Comparison of ENCODE assay signal across 13 mouse cellular contexts in the genomic region with DNA sequence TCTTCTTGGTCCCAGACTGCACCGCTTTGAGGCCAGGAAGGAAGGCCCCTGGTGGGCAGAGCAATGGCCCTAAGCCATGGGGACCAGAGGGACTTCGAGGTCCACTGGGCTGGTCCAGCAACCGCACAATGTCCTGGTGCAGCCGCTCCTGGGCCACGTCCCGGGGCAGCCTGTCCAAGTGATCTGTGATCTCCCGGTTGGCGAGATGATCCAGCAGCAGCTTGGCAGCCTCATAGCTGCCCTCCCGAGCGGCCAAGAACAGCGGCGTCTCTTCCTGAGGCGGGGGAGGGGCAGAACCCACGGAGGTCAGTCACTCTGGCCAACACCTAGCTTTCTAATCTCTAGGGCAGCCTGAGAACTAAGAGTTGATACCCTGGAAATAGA. TPM values are rescaled to one million over a fixed set of nuclear protein-coding genes. Genes with fewer than 3 reads are reported as not detected.
DNase-seq lines count a peak whose midpoint lies in the region; ATAC-seq and TF ChIP-seq lines count a peak whose summit lies in the region.
"Had no signal": no experiment of that assay in that cellular context is flagged by ENCODE, and none has a peak within 500 bp of the region (broad histone marks: within the 10 kb centered on the region; RNA-seq: fewer than 3 reads in every experiment).

No protein-coding gene starts in this region.

- intact Hi-C loops in heart, adult 2 months (cut with DNase I) = no loop called here

- no peak overlapping the region for H3K4me2 ChIP-seq in forebrain, embryonic 16.5 days (ENCODE audit: low read length)
- no peak overlapping the region for H3K4me2 ChIP-seq in forebrain, embryonic 11.5 days (ENCODE audit: low read depth, low read length, severe bottlenecking)
- H3K4me2 ChIP-seq: embryonic facial prominence, embryonic 13.5 days; lung, embryonic 14.5 days had no signal

- H3K4me1 ChIP-seq in heart, adult 2 months (ENCODE audit: control insufficient read depth, insufficient read depth, low read length) = peaks cover 14% of the 10 kb centered on the region
- peaks cover 21% of the 10 kb centered on the region for H3K4me1 ChIP-seq in forebrain, embryonic 16.5 days (replicated peaks; ENCODE audit: control insufficient read depth, insufficient read depth, low read length)
- H3K4me1 ChIP-seq in forebrain, embryonic 11.5 days (replicated peaks; ENCODE audit: control insufficient read depth, insufficient read depth, low read length) = 0 out of 2 replicates have a peak, but pooled peaks cover 2% of the 10 kb centered on the region

- H3K79me2 ChIP-seq in heart, adult 2 months (replicated peaks; ENCODE audit: control insufficient read depth, insufficient read depth, low read length) = no peaks in the 10 kb centered on the region

- no peak for ATAC-seq in forebrain, embryonic 16.5 days
- ATAC-seq in forebrain, embryonic 11.5 days (replicated peaks; ENCODE audit: low FRiP score) = no peak
- ATAC-seq: CD4-positive, CD25-positive, alpha-beta regulatory T cell, adult 4 months; hindbrain, postnatal 0 days had no signal

- peak overlapping the region; percentile 53 for H3K9ac ChIP-seq in heart, adult 2 months (ENCODE audit: low read depth, low read length)
- no peak overlapping the region for H3K9ac ChIP-seq in forebrain, embryonic 16.5 days (replicated peaks; ENCODE audit: low read depth, low read length)
- H3K9ac ChIP-seq in forebrain, embryonic 11.5 days (ENCODE audit: low read length) = no peak overlapping the region
- H3K9ac ChIP-seq: embryonic facial prominence, embryonic 13.5 days; lung, embryonic 14.5 days had no signal

- H3K27ac ChIP-seq in layer of hippocampus, adult 2 months = peak overlapping the region; percentile 67
- H3K27ac ChIP-seq in heart, adult 2 months = peak overlapping the region; percentile 94
- no peak overlapping the region for H3K27ac ChIP-seq in forebrain, embryonic 16.5 days (ENCODE audit: low read length)
- no peak overlapping the region for H3K27ac ChIP-seq in forebrain, embryonic 11.5 days (ENCODE audit: low read depth, low read length)
- H3K27ac ChIP-seq: embryonic facial prominence, embryonic 13.5 days; hindbrain, postnatal 0 days had no signal

- WGBS in heart, adult 2 months = 15% methylated on average over 14 of the region's 14 CpGs
- WGBS in forebrain, embryonic 16.5 days = 83% methylated on average over 14 of the region's 14 CpGs
- WGBS in forebrain, embryonic 11.5 days = 81% methylated on average over 14 of the region's 14 CpGs

- peaks cover 6% of the 10 kb centered on the region for H3K36me3 ChIP-seq in heart, adult 2 months (ENCODE audit: control insufficient read depth, insufficient read depth, low read length)
- H3K36me3 ChIP-seq in forebrain, embryonic 16.5 days (ENCODE audit: control insufficient read depth, insufficient read depth) = no peaks in the 10 kb centered on the region
- H3K36me3 ChIP-seq in forebrain, embryonic 11.5 days (ENCODE audit: control insufficient read depth, insufficient read depth, low read length) = peaks cover 18% of the 10 kb centered on the region

- no peaks in the 10 kb centered on the region for H3K27me3 ChIP-seq in heart, adult 2 months (ENCODE audit: control insufficient read depth, insufficient read depth, low read length)
- H3K27me3 ChIP-seq in forebrain, embryonic 16.5 days (replicated peaks; ENCODE audit: control insufficient read depth, insufficient read depth, low read length) = no peaks in the 10 kb centered on the region
- no peaks in the 10 kb centered on the region for H3K27me3 ChIP-seq in forebrain, embryonic 11.5 days (ENCODE audit: control insufficient read depth, insufficient read depth, low read length)
- H3K27me3 ChIP-seq: embryonic facial prominence, embryonic 13.5 days had no signal

- no peak overlapping the region for H3K4me3 ChIP-seq in layer of hippocampus, adult 2 months
- H3K4me3 ChIP-seq in heart, adult 2 months = peak overlapping the region; percentile 40
- H3K4me3 ChIP-seq in forebrain, embryonic 16.5 days (replicated peaks; ENCODE audit: low read length) = no peak overlapping the region
- H3K4me3 ChIP-seq in forebrain, embryonic 11.5 days (ENCODE audit: low read depth, low read length) = no peak overlapping the region
- H3K4me3 ChIP-seq: embryonic facial prominence, embryonic 13.5 days had no signal

- TF ChIP-seq EP300 in heart, adult 2 months (IDR thresholded peaks at IDR 0.05; ENCODE audit: insufficient read depth, low read depth, low read length) = peak; percentile 75; the same call in 1 of the 2 replicates

- no peak for TF ChIP-seq CTCF in layer of hippocampus, adult 2 months (conservative IDR thresholded peaks at IDR 0.05)
- TF ChIP-seq CTCF in heart, adult 2 months (IDR thresholded peaks at IDR 0.05) = no peak

- DNase-seq in layer of hippocampus, adult 2 months (ENCODE audit: low spot score in 2 of 2) = no peak
- DNase-seq in layer of hippocampus, postnatal 36 days = no peak
- DNase-seq in adrenal gland, postnatal 25 days = peak; percentile 67
- DNase-seq in heart, adult 2 months = peak in 1 of 2 experiments; percentile 88
- peak; percentile 65 for DNase-seq in kidney, postnatal 10 days
- DNase-seq in Muller cell, postnatal 12 days (ENCODE audit: inconsistent ontology term) = no peak
- DNase-seq in forebrain, embryonic 11.5 days (ENCODE audit: low spot score) = no peak
- DNase-seq: cerebellum, adult 11 months; lung, embryonic 14.5 days had no signal

- TF ChIP-seq POLR2A in heart, adult 2 months (IDR thresholded peaks at IDR 0.05; ENCODE audit: insufficient read depth, low read depth, low read length) = peak; percentile 25; the same call in 1 of the 2 replicates

- H3K9me3 ChIP-seq in forebrain, embryonic 16.5 days (ENCODE audit: control insufficient read depth, low read length) = no peaks in the 10 kb centered on the region
- H3K9me3 ChIP-seq in forebrain, embryonic 11.5 days (ENCODE audit: control insufficient read depth, low read length) = no peaks in the 10 kb centered on the region
- H3K9me3 ChIP-seq: embryonic facial prominence, embryonic 13.5 days had no signal

RNA-seq across cellular contexts. Expression of a gene that starts 44.1 kb away (rescaled TPM):
- 1 to 10 TPM; 7.2 to 7.7 TPM for total RNA-seq in layer of hippocampus, adult 2 months (2021)
- 1 to 10 TPM; 7.0 to 8.2 TPM for total RNA-seq in layer of hippocampus, postnatal 36 days (2021)
- total RNA-seq in adrenal gland, postnatal 25 days (2021) = 11.3 and 11.8 TPM in 2 replicates
- 10 to 100 TPM; 24.2 to 30.6 TPM for total RNA-seq in heart, adult 2 months (2021)
- polyA plus RNA-seq in heart, adult 2 months (2012; rRNA removed) = 22.5 and 32.1 TPM in 2 replicates
- polyA plus RNA-seq in forebrain, embryonic 16.5 days (2015; fragmentation: Nextera tagmentation; extraction: Ambion mirVana) = 5.5 TPM in 2 replicates
- 26.8 and 30.2 TPM in 2 replicates for polyA plus RNA-seq in forebrain, embryonic 11.5 days (2014; fragmentation: Nextera tagmentation; extraction: Ambion mirVana)

Comparison
In these comparisons a context has a peak if more than half of its experiments do, and no peak if none do; other contexts are left out.
1. DNase-seq: peak in adrenal gland, postnatal 25 days (single experiment) and kidney, postnatal 10 days (single experiment); none in layer of hippocampus, adult 2 months (0 of 2), layer of hippocampus, postnatal 36 days (0 of 2), Muller cell, postnatal 12 days (single experiment) and forebrain, embryonic 11.5 days (single experiment).
2. H3K27ac ChIP-seq: peak in layer of hippocampus, adult 2 months (single experiment) and heart, adult 2 months (single experiment); none in forebrain, embryonic 16.5 days (single experiment) and forebrain, embryonic 11.5 days (single experiment).